Mouse (Mus musculus) liver, embryonic 11.5 days (tissue): ENCODE data around the gene Cdca4. TPM values are rescaled to one million over a fixed set of nuclear protein-coding genes. Genes with fewer than 3 reads are reported as not detected.

Experiments
- ATAC-seq: fragments of 200-750 bp; cut with Nextera tagmentation; replicated peaks from 2 replicates; pipeline ENCODE4 v1.8.0; 2017; ENCODE audit warnings: moderate number of reproducible peaks, mild to moderate bottlenecking, moderate TSS enrichment, moderate library complexity; ENCODE audit not compliant: low FRiP score
- DNase-seq: peaks from one replicate; pipeline ENCODE4 v3.0.0-alpha.2; 2017; ENCODE audit warnings: low spot score
- H3K27ac ChIP-seq: fragments of 300-500 bp; sonication (generic); 2 replicates; pipeline ENCODE4 v1.5.1; 2014; ENCODE audit warnings: mild to moderate bottlenecking, low read depth, low read length, control low read depth
- H3K27me3 ChIP-seq: fragments of 300-500 bp; sonication (generic); replicated peaks from 2 replicates; pipeline ENCODE4 v1.6.1; 2014; ENCODE audit warnings: low read length, mixed read lengths; ENCODE audit not compliant: control insufficient read depth, insufficient read depth
- H3K36me3 ChIP-seq: fragments of 300-500 bp; sonication (generic); 2 replicates; pipeline ENCODE4 v1.6.1; 2014; ENCODE audit warnings: mild to moderate bottlenecking, low read length, moderate library complexity, mixed read lengths; ENCODE audit not compliant: control insufficient read depth, insufficient read depth
- H3K4me1 ChIP-seq: fragments of 300-500 bp; sonication (generic); replicated peaks from 2 replicates; pipeline ENCODE4 v1.6.1; 2014; ENCODE audit warnings: low read length, mixed read lengths; ENCODE audit not compliant: control insufficient read depth, insufficient read depth
- H3K4me2 ChIP-seq: fragments of 300-500 bp; sonication (generic); 2 replicates; pipeline ENCODE4 v1.6.1; 2014; ENCODE audit warnings: mild to moderate bottlenecking, control low read depth, moderate library complexity
- H3K4me3 ChIP-seq: fragments of 300-500 bp; sonication (generic); 2 replicates; pipeline ENCODE4 v1.5.1; 2014; ENCODE audit warnings: low read depth, low read length, control low read depth
- H3K9ac ChIP-seq: fragments of 300-500 bp; sonication (generic); 2 replicates; pipeline ENCODE4 v1.6.1; 2014; ENCODE audit warnings: low read depth, low read length, control low read depth
- H3K9me3 ChIP-seq: fragments of 300-500 bp; sonication (generic); 2 replicates; pipeline ENCODE4 v1.6.1; 2016; ENCODE audit warnings: low read length, inconsistent platforms, mixed read lengths; ENCODE audit not compliant: control insufficient read depth
- WGBS: fragments of 180-500 bp; shearing (Covaris S2); extraction: QIAGEN DNeasy Blood & Tissue Kit; methylation state at CpG from one replicate; pipeline ENCODE4 v1.1.7; 2014; 5-methylcytosine and 5-hydroxymethylcytosine counted together
- polyA plus RNA-seq: library from polyadenylated mRNA; unstranded; fragments of >200 nt; fragmentation: Nextera tagmentation; extraction: Ambion mirVana; gene quantifications from 2 replicates; pipeline ENCODE4 v1.2.1, GENCODE M21; 2014

The Cdca4 gene
- polyA plus RNA-seq, 1 experiment from 2014 or later, result 111 TPM

DNA sequence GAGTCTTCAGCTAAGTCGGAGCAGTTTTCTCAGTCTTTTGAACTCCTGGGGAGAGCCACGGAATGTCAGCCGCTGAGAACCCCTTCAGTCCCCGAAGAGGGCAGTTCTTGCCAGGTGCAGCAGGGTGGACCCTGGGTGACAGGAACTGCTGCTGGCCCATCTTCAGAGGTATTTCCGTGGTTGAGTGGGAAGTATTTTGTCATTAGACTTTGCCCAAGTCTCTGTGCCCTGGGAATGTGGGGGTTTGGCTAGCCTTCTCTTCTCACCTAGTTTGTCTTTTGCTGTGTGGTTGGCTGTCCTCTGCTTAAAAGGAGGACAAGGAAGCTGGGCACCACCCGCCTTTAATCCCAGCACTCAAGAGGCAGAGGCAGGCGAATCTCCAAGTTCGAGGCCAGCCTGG lies 19.6 kb downstream of the Cdca4 start:
- Histone ChIP-seq H3K9ac (peak overlapping the region; percentile 52; the same call in 1 of the 2 replicates), H3K27ac (no peak overlapping the region), H3K27me3 (peaks cover 16% of the 10 kb centered on the region), H3K4me3 (peak overlapping the region; percentile 64), H3K4me1 (peaks cover 11% of the 10 kb centered on the region; the same call in 1 of the 2 replicates), H3K9me3 (no peaks in the 10 kb centered on the region), H3K4me2 (peak overlapping the region; percentile 99), H3K36me3 (no peaks in the 10 kb centered on the region)
- no peak for ATAC-seq
- WGBS, result 19% methylated on average over 8 of the region's 8 CpGs
- DNase-seq, result no peak

DNA sequence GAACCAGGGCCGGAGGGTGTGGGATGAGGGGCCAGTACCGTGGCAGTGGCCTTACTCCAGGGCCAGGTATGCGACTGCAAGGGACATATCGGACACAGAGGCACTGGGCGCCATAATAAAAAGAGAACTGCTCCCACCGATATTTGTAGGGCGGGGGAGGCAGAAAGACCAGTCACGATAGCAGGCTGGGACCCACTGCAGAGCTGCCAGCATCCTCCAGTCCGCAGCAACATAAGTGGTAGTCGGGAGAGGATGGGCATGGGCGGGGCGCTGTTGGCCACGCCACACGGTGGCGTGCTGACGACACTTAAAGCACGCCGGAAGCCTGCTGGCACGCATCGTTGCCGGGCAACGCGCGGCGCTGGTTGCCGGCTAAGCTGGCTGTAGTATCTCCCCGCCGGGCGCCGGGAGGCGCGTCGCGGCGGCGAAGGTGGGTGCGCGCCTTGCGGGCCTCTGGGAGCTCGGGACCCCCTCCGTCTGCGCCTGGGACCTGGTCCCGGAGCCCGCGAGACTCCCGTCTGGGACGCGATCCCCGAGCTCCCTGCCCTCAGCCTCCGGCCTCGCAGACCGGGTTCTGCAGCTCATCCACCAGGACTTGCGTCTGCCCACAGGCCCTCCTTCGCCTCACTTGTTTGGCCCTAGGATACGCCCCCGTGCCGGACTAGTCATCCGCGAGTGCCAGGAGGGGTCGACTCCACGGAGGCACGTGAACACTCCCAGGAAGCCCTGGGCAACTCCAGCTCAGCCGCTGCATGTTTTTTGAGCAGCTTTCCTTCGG lies 20.4 kb downstream of the Cdca4 start, which contains the start of gene Clba1:
Clba1 (plus strand) TSS at position 351 of the 778 bp plus-strand sequence.
- peak within 1 kb of the TSS; percentile 52 for H3K9ac ChIP-seq
- peak; percentile 82 for DNase-seq
- WGBS, result 2% methylated on average over 58 of the region's 64 CpGs
- no peaks in the 10 kb centered on the region for H3K36me3 ChIP-seq
- H3K4me3 ChIP-seq, result peak within 1 kb of the TSS; percentile 64
- no peaks in the 10 kb centered on the region for H3K9me3 ChIP-seq
- peak; percentile 91 for ATAC-seq
- H3K27ac ChIP-seq, result no peak within 1 kb of the TSS
- peak within 1 kb of the TSS; percentile 99 for H3K4me2 ChIP-seq
- peaks cover 11% of the 10 kb centered on the region; the same call in 1 of the 2 replicates for H3K4me1 ChIP-seq
- H3K27me3 ChIP-seq, result peaks cover 24% of the 10 kb centered on the region

DNA sequence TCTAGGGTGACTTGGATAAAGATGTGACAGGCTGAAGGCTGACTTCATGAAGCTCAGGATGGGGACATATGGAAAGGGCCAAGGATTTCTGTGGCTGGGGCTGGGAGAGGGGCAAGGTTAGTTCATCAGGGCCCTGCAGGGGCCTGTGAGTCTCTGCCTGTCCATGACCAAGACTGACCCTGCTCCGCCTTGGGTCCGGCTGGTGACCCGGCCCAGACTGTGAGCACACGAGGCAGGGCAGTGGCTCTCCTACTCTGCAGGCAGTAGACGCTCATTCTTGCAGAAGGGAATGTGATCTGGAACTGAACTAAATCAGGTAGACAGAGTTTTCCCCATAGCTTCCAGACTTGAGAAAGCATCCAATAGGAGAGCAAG lies 21.0 kb downstream of the Cdca4 start:
- Histone ChIP-seq H3K9ac (no peak overlapping the region), H3K4me3 (peak overlapping the region; percentile 64), H3K36me3 (no peaks in the 10 kb centered on the region), H3K4me2 (peak overlapping the region; percentile 99), H3K27ac (no peak overlapping the region), H3K9me3 (no peaks in the 10 kb centered on the region), H3K4me1 (peaks cover 11% of the 10 kb centered on the region; the same call in 1 of the 2 replicates), H3K27me3 (peaks cover 30% of the 10 kb centered on the region)
- no peak for ATAC-seq
- no peak for DNase-seq
- 70% methylated on average over 5 of the region's 5 CpGs for WGBS

DNA sequence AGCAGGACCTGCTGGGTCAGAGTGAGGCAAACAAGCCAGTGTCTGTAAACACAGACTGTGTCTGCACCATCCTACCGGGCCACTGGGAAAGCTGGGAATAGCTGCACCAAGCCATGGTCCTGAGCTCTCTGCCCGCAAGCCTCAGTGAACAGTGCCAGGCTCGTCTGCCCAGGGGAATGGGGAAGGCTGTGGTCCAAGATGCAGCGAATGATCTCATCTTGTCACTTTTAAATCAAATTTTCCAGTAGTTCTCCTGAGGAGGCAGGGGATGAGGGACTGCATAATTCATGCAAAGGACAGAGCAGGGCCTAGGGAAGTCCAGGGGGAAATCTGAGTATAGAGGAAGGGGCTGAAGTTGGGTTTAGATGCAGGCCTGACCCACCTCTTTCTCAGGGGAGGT lies 21.4 kb downstream of the Cdca4 start:
- Histone ChIP-seq H3K4me3 (no peak overlapping the region; the same call in 1 of the 2 replicates), H3K9ac (no peak overlapping the region), H3K4me2 (no peak overlapping the region), H3K9me3 (no peaks in the 10 kb centered on the region), H3K4me1 (peaks cover 11% of the 10 kb centered on the region; the same call in 1 of the 2 replicates), H3K36me3 (no peaks in the 10 kb centered on the region), H3K27ac (no peak overlapping the region), H3K27me3 (peaks cover 34% of the 10 kb centered on the region)
- ATAC-seq (no peak), DNase-seq (no peak)
- 78% methylated on average over 4 of the region's 4 CpGs for WGBS

DNA sequence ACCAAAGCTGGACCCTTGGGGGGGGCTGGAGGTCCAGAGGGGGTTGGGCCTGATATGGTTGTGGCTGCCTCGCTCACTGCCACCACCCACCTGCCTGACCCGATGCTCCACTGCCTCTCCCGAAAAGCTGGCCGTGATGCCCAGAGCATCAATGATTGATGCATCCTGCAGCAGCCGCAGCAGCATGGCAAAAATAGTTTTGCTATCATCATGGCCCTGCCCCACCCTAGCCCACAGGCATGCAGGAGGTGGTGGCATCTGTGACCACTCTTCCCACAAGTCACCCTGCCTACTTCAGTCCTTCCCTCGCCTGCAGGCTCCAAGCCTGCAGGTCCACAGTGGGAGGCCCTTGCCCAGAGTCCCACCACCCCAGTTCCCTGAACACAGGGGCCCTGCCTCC lies 23.2 kb downstream of the Cdca4 start:
- H3K36me3 ChIP-seq, result no peaks in the 10 kb centered on the region
- peaks cover 19% of the 10 kb centered on the region for H3K4me1 ChIP-seq
- DNase-seq, result no peak
- no peak for ATAC-seq
- H3K4me2 ChIP-seq, result no peak overlapping the region
- WGBS, result 69% methylated on average over 6 of the region's 6 CpGs
- H3K9ac ChIP-seq, result no peak overlapping the region
- no peak overlapping the region for H3K4me3 ChIP-seq
- peaks cover 51% of the 10 kb centered on the region for H3K27me3 ChIP-seq
- no peak overlapping the region for H3K27ac ChIP-seq
- no peaks in the 10 kb centered on the region for H3K9me3 ChIP-seq

DNA sequence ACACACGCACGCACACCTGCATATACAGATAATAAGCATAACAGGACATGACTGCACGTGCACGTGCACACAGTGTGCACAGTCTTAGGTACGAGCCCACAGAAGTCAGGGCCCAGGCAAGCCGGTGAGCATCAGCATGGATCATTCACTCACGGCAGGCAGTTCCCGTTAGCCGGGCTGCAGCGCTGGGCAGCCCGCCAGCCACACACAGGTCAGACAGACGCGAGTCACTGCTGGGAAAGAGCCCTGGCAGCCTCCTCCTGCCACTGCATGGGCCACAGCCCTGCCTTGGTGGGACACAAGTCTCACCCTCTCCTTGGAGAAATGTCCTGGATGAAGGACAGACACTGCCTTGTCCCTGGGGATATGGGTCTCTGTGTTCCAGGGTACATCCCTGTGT lies 25.2 kb downstream of the Cdca4 start:
- no peak overlapping the region for H3K4me2 ChIP-seq
- no peaks in the 10 kb centered on the region for H3K36me3 ChIP-seq
- WGBS, result 59% methylated on average over 13 of the region's 13 CpGs
- no peaks in the 10 kb centered on the region for H3K9me3 ChIP-seq
- peaks cover 14% of the 10 kb centered on the region for H3K4me1 ChIP-seq
- ATAC-seq (no peak), DNase-seq (no peak)
- peaks cover 54% of the 10 kb centered on the region for H3K27me3 ChIP-seq
- no peak overlapping the region for H3K9ac ChIP-seq
- no peak overlapping the region for H3K27ac ChIP-seq
- H3K4me3 ChIP-seq, result no peak overlapping the region

DNA sequence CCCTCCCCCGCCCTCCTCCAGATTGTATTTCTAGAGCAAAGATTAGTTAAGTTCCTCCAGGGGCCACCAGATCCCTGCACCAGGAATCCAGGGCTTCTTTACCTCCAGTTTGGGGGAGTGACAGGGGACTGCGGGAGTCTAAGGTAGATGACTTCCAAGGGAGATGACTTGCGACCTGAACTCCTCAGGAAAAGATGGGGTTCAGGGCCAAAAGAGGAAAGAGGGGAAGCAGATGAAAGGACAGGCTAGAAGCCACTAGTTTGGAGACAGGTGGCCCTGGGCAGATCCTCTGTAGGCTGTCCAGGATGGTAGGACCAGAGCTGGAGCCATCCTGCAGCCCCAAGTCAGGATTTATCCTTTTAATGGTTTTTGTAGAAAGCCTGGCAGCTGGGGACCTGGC lies 26.3 kb downstream of the Cdca4 start:
- no peak overlapping the region for H3K9ac ChIP-seq
- ATAC-seq (no peak), DNase-seq (no peak)
- 13% methylated on average over 3 of the region's 3 CpGs for WGBS
- no peaks in the 10 kb centered on the region for H3K36me3 ChIP-seq
- H3K27me3 ChIP-seq, result peaks cover 55% of the 10 kb centered on the region
- no peak overlapping the region; the same call in 1 of the 2 replicates for H3K4me2 ChIP-seq
- peaks cover 10% of the 10 kb centered on the region; the same call in 1 of the 2 replicates for H3K4me1 ChIP-seq
- no peak overlapping the region for H3K27ac ChIP-seq
- H3K9me3 ChIP-seq, result no peaks in the 10 kb centered on the region
- no peak overlapping the region for H3K4me3 ChIP-seq

DNA sequence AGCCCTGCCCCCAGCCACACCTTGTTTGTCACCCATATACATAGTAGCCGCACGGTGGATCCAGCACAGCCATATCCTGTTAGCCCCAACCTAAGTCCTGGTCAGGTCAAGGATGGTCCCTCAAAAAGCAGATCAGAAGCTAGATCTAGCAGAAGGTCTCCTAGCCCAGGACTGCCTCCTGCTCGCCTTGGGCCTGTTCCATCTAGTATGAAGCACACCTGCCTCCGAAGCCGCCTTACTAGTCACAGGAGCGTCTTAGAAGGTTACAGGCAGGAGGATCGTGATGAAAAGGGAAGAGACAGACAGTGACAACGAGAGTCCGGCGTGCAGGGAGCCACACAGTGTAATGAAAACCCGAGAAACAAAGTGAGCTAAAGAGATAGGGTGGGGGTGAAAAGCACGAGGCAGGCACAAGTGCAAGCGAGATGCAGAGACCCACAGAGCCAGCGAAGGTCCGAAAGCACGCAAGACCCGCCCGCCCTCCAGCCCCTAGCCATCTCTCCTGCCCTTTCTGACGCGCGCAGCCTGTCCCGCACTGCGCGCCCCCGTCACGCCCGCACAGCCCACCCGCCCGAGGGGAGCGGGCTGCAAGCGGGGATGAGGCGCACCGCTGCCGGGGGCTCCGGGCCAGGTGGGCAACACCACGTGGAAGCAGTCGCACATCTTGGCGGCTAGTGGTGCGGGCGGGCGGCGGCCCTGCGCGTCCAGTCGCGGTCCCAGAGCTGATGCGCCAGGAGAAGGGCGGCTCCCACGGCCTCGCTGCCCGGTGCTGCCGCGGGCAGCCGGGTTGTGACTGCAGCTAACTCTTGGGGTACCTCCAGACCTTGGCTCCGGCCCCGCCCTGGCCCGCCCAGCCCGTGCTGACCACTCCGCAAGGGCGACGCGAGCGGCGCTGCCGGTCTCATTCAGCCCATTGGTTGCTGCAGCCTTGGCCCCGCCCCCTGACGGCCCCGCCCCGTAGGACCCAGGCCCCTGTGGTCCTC lies 27.1 kb downstream of the Cdca4 start, which contains the start of gene Ahnak2:
Ahnak2 (minus strand) TSS at position 794 of the 983 bp plus-strand sequence.
- ATAC-seq (peak; percentile 52), DNase-seq (peak; percentile 64)
- WGBS, result 3% methylated on average over 68 of the region's 69 CpGs
- H3K4me2 ChIP-seq, result peak within 1 kb of the TSS; percentile 85
- H3K4me1 ChIP-seq, result peaks cover 10% of the 10 kb centered on the region; the same call in 1 of the 2 replicates
- H3K9ac ChIP-seq, result no peak within 1 kb of the TSS
- no peaks in the 10 kb centered on the region for H3K9me3 ChIP-seq
- H3K4me3 ChIP-seq, result peak within 1 kb of the TSS; percentile 41
- no peaks in the 10 kb centered on the region for H3K36me3 ChIP-seq
- H3K27ac ChIP-seq, result no peak within 1 kb of the TSS
- peaks cover 54% of the 10 kb centered on the region for H3K27me3 ChIP-seq
